Mouse (Mus musculus) C2C12 (cell line): ENCODE measurements around the gene A4galt.

Experiments
- CEBPB ChIP-seq: IDR thresholded peaks from one replicate; pipeline ENCODE4 v1.6.1; 2011; ENCODE audit warnings: low read depth, mild to moderate bottlenecking, control low read depth, moderate library complexity
- CTCF ChIP-seq: IDR thresholded peaks from one replicate; pipeline ENCODE4 v1.5.1; 2011; ENCODE audit not compliant: control insufficient read depth, insufficient read depth, insufficient read length
- MYOD1 ChIP-seq: IDR thresholded peaks from one replicate; pipeline ENCODE4 v1.6.1; 2011; ENCODE audit warnings: low read depth; ENCODE audit not compliant: control insufficient read depth, insufficient read length
- MYOG ChIP-seq: IDR thresholded peaks from one replicate; pipeline ENCODE4 v1.6.1; 2011; ENCODE audit not compliant: control insufficient read depth, insufficient read length; ENCODE audit errors: extremely low read depth
- USF1 ChIP-seq: IDR thresholded peaks from one replicate; pipeline ENCODE4 v1.6.1; 2011; ENCODE audit warnings: low read depth, mild to moderate bottlenecking, control low read depth, moderate library complexity

DNA sequence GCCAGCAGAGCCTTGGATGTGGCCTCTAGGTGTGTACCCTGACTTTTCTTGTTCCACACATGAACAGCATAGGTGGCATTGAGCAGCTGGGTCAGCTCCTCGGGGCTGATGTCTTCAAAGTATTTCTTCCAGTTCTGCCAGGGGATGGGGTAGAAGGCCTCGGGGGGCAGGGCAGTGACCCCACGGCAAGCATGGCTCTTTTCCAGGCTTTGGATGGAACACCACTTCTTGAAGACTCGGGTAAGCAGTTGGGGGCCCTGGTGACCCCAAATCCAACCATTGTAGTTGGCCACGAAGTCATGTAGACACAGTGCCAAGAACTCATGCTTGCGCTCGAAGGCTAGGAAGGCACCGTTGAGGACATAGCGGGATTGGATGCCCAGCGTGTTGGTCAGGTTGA lies 24.0 kb downstream of the A4galt start:
- TF ChIP-seq CEBPB (no peak), CTCF (no peak), MYOG (no peak), MYOD1 (no peak), USF1 (no peak)
